Mouse (Mus musculus) heart, embryonic 11.5 days (tissue): ENCODE measurements around the gene Gtpbp10. TPM values are rescaled to one million over a fixed set of nuclear protein-coding genes. Genes with fewer than 3 reads are reported as not detected.

Source experiments
- ATAC-seq: fragments of 200-750 bp; cut with Nextera tagmentation; replicated peaks from 2 replicates; pipeline ENCODE4 v1.8.0; 2017; ENCODE audit warnings: moderate library complexity; ENCODE audit not compliant: insufficient number of reproducible peaks, low FRiP score, low TSS enrichment
- H3K27ac ChIP-seq: fragments of 300-500 bp; sonication (generic); 2 replicates; pipeline ENCODE4 v1.5.1; 2014; ENCODE audit warnings: mild to moderate bottlenecking, low read depth, low read length
- H3K27me3 ChIP-seq: fragments of 300-500 bp; sonication (generic); 2 replicates; pipeline ENCODE4 v1.6.1; 2014; ENCODE audit warnings: mild to moderate bottlenecking, low read length, mixed read lengths; ENCODE audit not compliant: control insufficient read depth, insufficient read depth
- H3K36me3 ChIP-seq: fragments of 300-500 bp; sonication (generic); 2 replicates; pipeline ENCODE4 v1.6.1; 2014; ENCODE audit warnings: mild to moderate bottlenecking, low read length, moderate library complexity, mixed read lengths; ENCODE audit not compliant: control insufficient read depth, insufficient read depth
- H3K4me1 ChIP-seq: fragments of 300-500 bp; sonication (generic); 2 replicates; pipeline ENCODE4 v1.6.1; 2014; ENCODE audit warnings: low read length; ENCODE audit not compliant: control insufficient read depth, insufficient read depth
- H3K4me2 ChIP-seq: fragments of 300-500 bp; sonication (generic); 2 replicates; pipeline ENCODE4 v1.6.1; 2014; ENCODE audit warnings: mild to moderate bottlenecking, moderate library complexity
- H3K4me3 ChIP-seq: fragments of 300-500 bp; sonication (generic); 2 replicates; pipeline ENCODE4 v1.5.1; 2014; ENCODE audit warnings: low read depth, low read length
- H3K9ac ChIP-seq: fragments of 300-500 bp; sonication (generic); 2 replicates; pipeline ENCODE4 v1.6.1; 2014; ENCODE audit warnings: mild to moderate bottlenecking, low read depth, low read length, moderate library complexity
- H3K9me3 ChIP-seq: fragments of 300-500 bp; sonication (generic); replicated peaks from 2 replicates; pipeline ENCODE4 v1.6.1; 2016; ENCODE audit warnings: low read length; ENCODE audit not compliant: control insufficient read depth
- WGBS: fragments of 180-500 bp; shearing (Covaris S2); extraction: QIAGEN DNeasy Blood & Tissue Kit; methylation state at CpG from one replicate; pipeline ENCODE4 v1.1.7; 2014; ENCODE audit not compliant: insufficient replicate concordance; 5-methylcytosine and 5-hydroxymethylcytosine counted together
- polyA plus RNA-seq: library from polyadenylated mRNA; unstranded; fragments of >200 nt; fragmentation: Nextera tagmentation; extraction: Ambion mirVana; gene quantifications from 2 replicates; pipeline ENCODE4 v1.2.1, GENCODE M21; 2014

Gene Gtpbp10
- polyA plus RNA-seq, result 21.3 and 22.1 TPM in 2 replicates

GRCm38 (mm10) chr5:5559079-5559740 is at the start of gene Gtpbp10:
TSS of gene Gtpbp10 (minus strand) at chr5:5559538.
- Histone ChIP-seq H3K9me3 (no peaks in the 10 kb centered on the region), H3K4me3 (peak within 1 kb of the TSS; percentile 67), H3K4me2 (peak within 1 kb of the TSS; percentile 70), H3K27me3 (no peaks in the 10 kb centered on the region), H3K36me3 (peaks cover 6% of the 10 kb centered on the region), H3K27ac (peak within 1 kb of the TSS; percentile 57), H3K4me1 (no peaks in the 10 kb centered on the region), H3K9ac (peak within 1 kb of the TSS; percentile 81)
- ATAC-seq, result peak; percentile 97
- under 1% methylated on average over 43 of the region's 43 CpGs for WGBS

GRCm38 (mm10) chr5:5587686-5588085 is 28.3 kb upstream of the Gtpbp10 start:
- no peak overlapping the region for H3K4me2 ChIP-seq
- no peak overlapping the region for H3K9ac ChIP-seq
- no peak overlapping the region for H3K27ac ChIP-seq
- H3K9me3 ChIP-seq, result no peaks in the 10 kb centered on the region
- no peak overlapping the region for H3K4me3 ChIP-seq
- no peaks in the 10 kb centered on the region for H3K4me1 ChIP-seq
- H3K36me3 ChIP-seq, result no peaks in the 10 kb centered on the region
- no peaks in the 10 kb centered on the region for H3K27me3 ChIP-seq
- 86% methylated on average over 3 of the region's 3 CpGs for WGBS
- no peak for ATAC-seq

GRCm38 (mm10) chr5:5573749-5574317 is 14.5 kb upstream of the Gtpbp10 start, which contains the start of gene Gm8773:
TSS of gene Gm8773 (plus strand) at chr5:5573799.
- Histone ChIP-seq H3K27ac (no peak within 1 kb of the TSS), H3K4me1 (no peaks in the 10 kb centered on the region), H3K9ac (peak within 1 kb of the TSS; percentile 65; the same call in 1 of the 2 replicates), H3K4me2 (peak within 1 kb of the TSS; percentile 68), H3K4me3 (peak within 1 kb of the TSS; percentile 59), H3K9me3 (no peaks in the 10 kb centered on the region), H3K36me3 (no peaks in the 10 kb centered on the region), H3K27me3 (peaks cover 4% of the 10 kb centered on the region)
- 1% methylated on average over 24 of the region's 24 CpGs for WGBS
- ATAC-seq, result peak; percentile 71; the same call in 1 of the 2 replicates

GRCm38 (mm10) chr5:5562435-5562834 is 3.1 kb upstream of the Gtpbp10 start:
- 67% methylated on average over 3 of the region's 3 CpGs for WGBS
- Histone ChIP-seq H3K36me3 (no peaks in the 10 kb centered on the region), H3K9ac (no peak overlapping the region), H3K27ac (no peak overlapping the region), H3K4me3 (no peak overlapping the region), H3K4me1 (no peaks in the 10 kb centered on the region), H3K4me2 (no peak overlapping the region), H3K9me3 (no peaks in the 10 kb centered on the region), H3K27me3 (no peaks in the 10 kb centered on the region)
- ATAC-seq, result no peak

GRCm38 (mm10) chr5:5561041-5561706 is 1.8 kb upstream of the Gtpbp10 start:
- no peaks in the 10 kb centered on the region for H3K9me3 ChIP-seq
- H3K4me2 ChIP-seq, result no peak overlapping the region
- H3K4me3 ChIP-seq, result no peak overlapping the region
- no peak overlapping the region for H3K27ac ChIP-seq
- H3K36me3 ChIP-seq, result no peaks in the 10 kb centered on the region
- no peaks in the 10 kb centered on the region for H3K4me1 ChIP-seq
- no peaks in the 10 kb centered on the region for H3K27me3 ChIP-seq
- no peak overlapping the region for H3K9ac ChIP-seq
- 65% methylated on average over 4 of the region's 4 CpGs for WGBS
- no peak for ATAC-seq

- Histone ChIP-seq H3K4me3 (peak overlapping the region; percentile 67), H3K9me3 (no peaks in the 10 kb centered on the region), H3K4me1 (no peaks in the 10 kb centered on the region), H3K4me2 (peak overlapping the region; percentile 70), H3K27me3 (no peaks in the 10 kb centered on the region), H3K27ac (no peak overlapping the region), H3K9ac (peak overlapping the region; percentile 81), H3K36me3 (peaks cover under 1% of the 10 kb centered on the region)
- ATAC-seq, result no peak
- WGBS, result 43% methylated on average over 8 of the region's 8 CpGs
Observed at GRCm38 (mm10) chr5:5559798-5560197, 460 bp upstream of the Gtpbp10 start.

GRCm38 (mm10) chr5:5551110-5551509 is 8.2 kb downstream of the Gtpbp10 start:
- Histone ChIP-seq H3K4me1 (no peaks in the 10 kb centered on the region), H3K9ac (no peak overlapping the region), H3K27me3 (no peaks in the 10 kb centered on the region), H3K4me2 (no peak overlapping the region), H3K27ac (no peak overlapping the region), H3K9me3 (no peaks in the 10 kb centered on the region), H3K4me3 (no peak overlapping the region), H3K36me3 (peaks cover 22% of the 10 kb centered on the region)
- 85% methylated on average over 1 of the region's 1 CpGs for WGBS
- ATAC-seq, result no peak

GRCm38 (mm10) chr5:5540385-5540784 is 19.0 kb downstream of the Gtpbp10 start:
- no peak for ATAC-seq
- Histone ChIP-seq H3K36me3 (peaks cover 14% of the 10 kb centered on the region), H3K4me2 (no peak overlapping the region), H3K4me3 (no peak overlapping the region), H3K9me3 (no peaks in the 10 kb centered on the region), H3K9ac (no peak overlapping the region), H3K27me3 (no peaks in the 10 kb centered on the region), H3K27ac (no peak overlapping the region), H3K4me1 (no peaks in the 10 kb centered on the region)
- WGBS, result 61% methylated on average over 3 of the region's 3 CpGs
